Mouse (Mus musculus) cerebellum, postnatal 25 days (tissue): ENCODE data around the gene Met.

Source experiments
- DNase-seq, 2 experiments: peaks; one replicate each; pipeline ENCODE4 v3.0.0; 2021; ENCODE audit warnings: mixed read lengths in 2 of 2

Gene Met

GRCm38 (mm10) chr6:17554263-17554662, 90.7 kb downstream of the Met start:
- peak in 1 of 2 experiments; percentile 4 for DNase-seq

- no peak for DNase-seq
Measured at GRCm38 (mm10) chr6:17554757-17555156, 91.2 kb downstream of the Met start.

- no peak for DNase-seq
Measured at GRCm38 (mm10) chr6:17555719-17556118, 92.1 kb downstream of the Met start.

GRCm38 (mm10) chr6:17559657-17560056, 96.1 kb downstream of the Met start:
- no peak for DNase-seq

GRCm38 (mm10) chr6:17561347-17561746, 97.7 kb downstream of the Met start:
- no peak for DNase-seq

- DNase-seq, result no peak
Measured at GRCm38 (mm10) chr6:17561886-17562285, 98.3 kb downstream of the Met start.

GRCm38 (mm10) chr6:17562472-17563088, 99.0 kb downstream of the Met start:
- DNase-seq, result no peak

- DNase-seq, result no peak
Measured at GRCm38 (mm10) chr6:17568702-17569352, 105.2 kb downstream of the Met start.

- no peak for DNase-seq
Measured at GRCm38 (mm10) chr6:17573227-17573626, 109.6 kb downstream of the Met start.

GRCm38 (mm10) chr6:17573732-17574131, 110.1 kb downstream of the Met start:
- DNase-seq, result no peak

- DNase-seq, result no peak
Measured at GRCm38 (mm10) chr6:17578092-17578760, 114.6 kb downstream of the Met start.

- no peak for DNase-seq
Measured at GRCm38 (mm10) chr6:17580349-17580748, 116.7 kb downstream of the Met start.

GRCm38 (mm10) chr6:17583982-17584381, 120.4 kb downstream of the Met start:
- DNase-seq, result peak; percentile 55 to 73

GRCm38 (mm10) chr6:17589049-17589952, 125.7 kb downstream of the Met start:
- DNase-seq, result peak; percentile 72 to 84

- DNase-seq, result no peak
Measured at GRCm38 (mm10) chr6:17589953-17590627, 126.5 kb downstream of the Met start.

GRCm38 (mm10) chr6:17593971-17594370, 130.4 kb downstream of the Met start:
- DNase-seq, result no peak

GRCm38 (mm10) chr6:17595712-17596462, 132.3 kb downstream of the Met start:
- DNase-seq, result peak in 1 of 2 experiments; percentile 14

GRCm38 (mm10) chr6:17599373-17599772, 135.8 kb downstream of the Met start:
- DNase-seq, result no peak

GRCm38 (mm10) chr6:17601526-17601925, 137.9 kb downstream of the Met start:
- DNase-seq, result no peak

- DNase-seq, result no peak
Measured at GRCm38 (mm10) chr6:17606915-17607314, 143.3 kb downstream of the Met start.

GRCm38 (mm10) chr6:17611352-17612010, 147.9 kb downstream of the Met start:
- no peak for DNase-seq
